Comparison of ENCODE assay signal across 8 mouse cellular contexts in genomic region chr7:47133331-47133730, GRCm38 (mm10). TPM values are rescaled to one million over a fixed set of nuclear protein-coding genes. Genes with fewer than 3 reads are reported as not detected.
DNase-seq lines count a peak whose midpoint lies in the region; ATAC-seq and TF ChIP-seq lines count a peak whose summit lies in the region.

Gene Ptpn5, minus strand, starts transcription at chr7:47133684.

- DNase-seq in kidney, postnatal 4 days, result no peak
- DNase-seq in embryonic facial prominence, embryonic 14.5 days (ENCODE audit: low spot score), result no peak
- DNase-seq in layer of hippocampus, postnatal 10 days (ENCODE audit: low spot score in 2 of 2), result no peak
- DNase-seq in midbrain, postnatal 0 days (ENCODE audit: low spot score), result peak; percentile 31
- DNase-seq in thymus, adult 18-20 months, result no peak
- DNase-seq in urinary bladder, adult 2 months (ENCODE audit: low spot score), result no peak
- no peak for DNase-seq in urinary bladder, postnatal 25 days (ENCODE audit: low spot score)

- H3K4me1 ChIP-seq in kidney, embryonic 15.5 days, result peaks cover 21% of the 10 kb centered on the region
- H3K4me1 ChIP-seq in embryonic facial prominence, embryonic 14.5 days (ENCODE audit: control insufficient read depth, insufficient read depth, low read length), result no peaks in the 10 kb centered on the region
- no peaks in the 10 kb centered on the region; the same call in 1 of the 2 replicates for H3K4me1 ChIP-seq in midbrain, postnatal 0 days (ENCODE audit: insufficient read depth, low read length)

- no peak for TF ChIP-seq CTCF in midbrain, postnatal 0 days (IDR thresholded peaks at IDR 0.05)

- H3K9me3 ChIP-seq in kidney, embryonic 15.5 days (replicated peaks), result no peaks in the 10 kb centered on the region
- H3K9me3 ChIP-seq in embryonic facial prominence, embryonic 14.5 days (ENCODE audit: control insufficient read depth, low read length), result no peaks in the 10 kb centered on the region
- H3K9me3 ChIP-seq in midbrain, postnatal 0 days (ENCODE audit: low read length), result no peaks in the 10 kb centered on the region

- H3K4me3 ChIP-seq in kidney, embryonic 15.5 days (replicated peaks), result peak within 1 kb of the TSS; percentile 61
- peak within 1 kb of the TSS; percentile 60 for H3K4me3 ChIP-seq in embryonic facial prominence, embryonic 14.5 days (ENCODE audit: low read depth, low read length)
- peak within 1 kb of the TSS; percentile 67 for H3K4me3 ChIP-seq in midbrain, postnatal 0 days (ENCODE audit: low read depth, low read length)

- WGBS in kidney, embryonic 15.5 days, result 5% methylated on average over 13 of the region's 13 CpGs
- 6% methylated on average over 13 of the region's 13 CpGs for WGBS in embryonic facial prominence, embryonic 14.5 days
- WGBS in midbrain, postnatal 0 days, result 1% methylated on average over 13 of the region's 13 CpGs

- peak within 1 kb of the TSS; percentile 97 for H3K4me2 ChIP-seq in kidney, embryonic 15.5 days
- peak within 1 kb of the TSS; percentile 97 for H3K4me2 ChIP-seq in embryonic facial prominence, embryonic 14.5 days (ENCODE audit: low read depth, low read length)
- H3K4me2 ChIP-seq in midbrain, postnatal 0 days (ENCODE audit: low read depth, low read length, poor library complexity, severe bottlenecking), result peak within 1 kb of the TSS; percentile 77

- ATAC-seq in kidney, embryonic 15.5 days (replicated peaks; ENCODE audit: low FRiP score), result no peak
- ATAC-seq in embryonic facial prominence, embryonic 14.5 days (ENCODE audit: low read depth), result no peak
- ATAC-seq in midbrain, postnatal 0 days (ENCODE audit: low FRiP score), result no peak

- H3K27me3 ChIP-seq in kidney, embryonic 15.5 days, result peaks cover 60% of the 10 kb centered on the region
- peaks cover 62% of the 10 kb centered on the region for H3K27me3 ChIP-seq in embryonic facial prominence, embryonic 14.5 days (replicated peaks; ENCODE audit: control insufficient read depth, insufficient read depth, low read length)
- no peaks in the 10 kb centered on the region for H3K27me3 ChIP-seq in midbrain, postnatal 0 days (ENCODE audit: insufficient read depth, low read length)

- no peak within 1 kb of the TSS for H3K27ac ChIP-seq in kidney, embryonic 15.5 days
- H3K27ac ChIP-seq in embryonic facial prominence, embryonic 14.5 days (replicated peaks; ENCODE audit: low read depth, low read length), result no peak within 1 kb of the TSS
- H3K27ac ChIP-seq in midbrain, postnatal 0 days (ENCODE audit: low read depth, low read length), result peak within 1 kb of the TSS; percentile 90

- peak within 1 kb of the TSS; percentile 44 for H3K9ac ChIP-seq in kidney, embryonic 15.5 days
- H3K9ac ChIP-seq in embryonic facial prominence, embryonic 14.5 days (ENCODE audit: low read depth, low read length), result peak within 1 kb of the TSS; percentile 59
- peak within 1 kb of the TSS; percentile 75 for H3K9ac ChIP-seq in midbrain, postnatal 0 days (replicated peaks; ENCODE audit: low read length, poor library complexity, severe bottlenecking)

- H3K36me3 ChIP-seq in kidney, embryonic 15.5 days, result no peaks in the 10 kb centered on the region
- H3K36me3 ChIP-seq in embryonic facial prominence, embryonic 14.5 days (ENCODE audit: control insufficient read depth, insufficient read depth, low read length), result no peaks in the 10 kb centered on the region
- H3K36me3 ChIP-seq in midbrain, postnatal 0 days (ENCODE audit: insufficient read depth, low read length), result no peaks in the 10 kb centered on the region

RNA-seq across cellular contexts. Expression of gene Ptpn5, which starts in this region (rescaled TPM):
- polyA plus RNA-seq in kidney, embryonic 15.5 days (2015; fragmentation: Nextera tagmentation; extraction: Ambion mirVana), result 0.66 and 0.92 TPM in 2 replicates
- 2.0 and 3.0 TPM in 2 replicates for polyA plus RNA-seq in embryonic facial prominence, embryonic 14.5 days (2014; fragmentation: Nextera tagmentation; extraction: Ambion mirVana)
- total RNA-seq in layer of hippocampus, postnatal 10 days (2021), result 100 to 1,000 TPM; 121 to 129 TPM
- 114 and 124 TPM in 2 replicates for total RNA-seq in midbrain, postnatal 0 days (2014; rRNA removed)
- 187 and 195 TPM in 2 replicates for polyA plus RNA-seq in midbrain, postnatal 0 days (2015; fragmentation: Nextera tagmentation; extraction: Ambion mirVana)
- polyA plus RNA-seq in urinary bladder, adult 2 months (2012; rRNA removed), result 0.08 and 0.24 TPM in 2 replicates

Comparison
In these comparisons a context has a peak if more than half of its experiments do, and no peak if none do; other contexts are left out.
1. RNA of gene Ptpn5 (polyA plus RNA-seq): 187 to 195 TPM in midbrain, postnatal 0 days; 2.0 to 3.0 TPM in embryonic facial prominence, embryonic 14.5 days, 0.66 to 0.92 TPM in kidney, embryonic 15.5 days and 0.08 to 0.24 TPM in urinary bladder, adult 2 months; every median in the first group is over 10 times any median in the second.
2. Peak in every context shown above with its lines, with median percentiles within 50 percentile points of each other: H3K4me2 ChIP-seq, H3K4me3 ChIP-seq and H3K9ac ChIP-seq.